Comparison of ENCODE assay signal across 13 mouse cellular contexts in the genomic region with DNA sequence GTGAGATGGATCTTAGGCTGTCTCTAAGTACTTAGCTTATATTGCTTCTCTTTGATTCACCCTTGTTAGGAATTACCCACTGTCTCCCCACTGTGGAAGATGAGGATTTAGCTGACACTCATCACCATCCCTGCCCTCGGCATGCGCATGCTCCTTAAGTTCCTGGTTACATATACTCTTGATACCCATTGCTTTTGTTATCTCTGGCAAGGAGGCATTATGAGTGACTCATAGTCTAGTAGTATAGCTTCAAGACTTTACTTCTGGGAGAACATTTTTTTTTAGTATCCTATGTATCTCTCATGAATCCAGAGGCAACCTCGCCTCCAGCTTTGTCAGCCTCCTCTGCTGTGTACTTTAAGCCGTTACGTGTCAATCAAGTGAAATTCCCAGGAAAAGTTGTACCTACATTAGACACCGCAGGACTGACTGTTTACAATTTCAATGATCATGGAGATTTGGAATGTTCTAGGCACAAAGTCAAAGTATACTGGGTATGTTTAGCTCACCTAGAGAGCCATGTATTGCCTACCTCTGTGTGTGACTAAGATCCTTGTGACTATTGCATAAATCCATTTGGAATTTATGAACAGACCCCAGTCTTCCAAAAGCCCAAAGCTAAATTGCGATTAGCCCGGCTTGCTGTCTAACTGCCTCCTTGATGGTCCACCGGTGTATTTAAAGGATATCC.
A peak's percentile ranks its signal among the peaks of the same experiment; 100 is the strongest.
DNase-seq lines count a peak whose midpoint lies in the region; ATAC-seq and TF ChIP-seq lines count a peak whose summit lies in the region.
"Had no signal": no experiment of that assay in that cellular context is flagged by ENCODE, and none has a peak within 500 bp of the region (broad histone marks: within the 10 kb centered on the region; RNA-seq: fewer than 3 reads in every experiment).

No protein-coding gene starts in this region.

- no peak for DNase-seq in embryonic facial prominence, embryonic 11.5 days (ENCODE audit: low spot score)
- no peak for DNase-seq in embryonic facial prominence, embryonic 10.5 days (ENCODE audit: low spot score)
- DNase-seq in intestine, embryonic 14.5 days (ENCODE audit: low spot score) = peak; percentile 38
- peak; percentile 37 for DNase-seq in lung, postnatal 36 days
- no peak for DNase-seq in lung, adult 2 months
- DNase-seq in T-cell, adult 2 months (ENCODE audit: low spot score) = no peak
- DNase-seq: adrenal gland, adult 8-10 months; cerebellum, adult 9-11 months; heart, adult 11 months; kidney, adult 9 months had no signal

- H3K4me1 ChIP-seq in embryonic facial prominence, embryonic 11.5 days (ENCODE audit: control insufficient read depth, insufficient read depth, low read length) = peaks cover 12% of the 10 kb centered on the region
- peaks cover 71% of the 10 kb centered on the region for H3K4me1 ChIP-seq in embryonic facial prominence, embryonic 10.5 days
- H3K4me1 ChIP-seq in intestine, embryonic 14.5 days (replicated peaks; ENCODE audit: control insufficient read depth, insufficient read depth, low read length) = peaks cover 19% of the 10 kb centered on the region
- no peaks in the 10 kb centered on the region for H3K4me1 ChIP-seq in intestine, postnatal 0 days (replicated peaks; ENCODE audit: control insufficient read depth, insufficient read depth, low read length)
- H3K4me1 ChIP-seq in lung, adult 2 months (ENCODE audit: control insufficient read depth, insufficient read depth, low read length) = peaks cover 2% of the 10 kb centered on the region
- H3K4me1 ChIP-seq in limb, embryonic 15.5 days = peaks cover 56% of the 10 kb centered on the region

- H3K9me3 ChIP-seq in embryonic facial prominence, embryonic 11.5 days (replicated peaks; ENCODE audit: control insufficient read depth, low read length) = no peaks in the 10 kb centered on the region
- no peaks in the 10 kb centered on the region for H3K9me3 ChIP-seq in embryonic facial prominence, embryonic 10.5 days
- H3K9me3 ChIP-seq in intestine, embryonic 14.5 days (ENCODE audit: control insufficient read depth, low read length) = no peaks in the 10 kb centered on the region
- H3K9me3 ChIP-seq in intestine, postnatal 0 days (ENCODE audit: control insufficient read depth) = no peaks in the 10 kb centered on the region
- H3K9me3 ChIP-seq in limb, embryonic 15.5 days = no peaks in the 10 kb centered on the region
- H3K9me3 ChIP-seq: liver, embryonic 15.5 days had no signal

- ATAC-seq in embryonic facial prominence, embryonic 11.5 days (replicated peaks; ENCODE audit: insufficient number of reproducible peaks, low FRiP score, low TSS enrichment, low read depth) = no peak
- ATAC-seq in intestine, embryonic 14.5 days (replicated peaks; ENCODE audit: low FRiP score, low TSS enrichment, low read depth) = no peak
- ATAC-seq in intestine, postnatal 0 days = no peak
- no peak for ATAC-seq in limb, embryonic 15.5 days (ENCODE audit: insufficient number of reproducible peaks, low FRiP score, low TSS enrichment, low read depth)

- no peak overlapping the region for H3K4me2 ChIP-seq in embryonic facial prominence, embryonic 11.5 days (ENCODE audit: low read depth, low read length)
- H3K4me2 ChIP-seq in intestine, embryonic 14.5 days (ENCODE audit: low read length) = no peak overlapping the region
- H3K4me2 ChIP-seq in intestine, postnatal 0 days (replicated peaks; ENCODE audit: low read depth) = no peak overlapping the region
- no peak overlapping the region for H3K4me2 ChIP-seq in limb, embryonic 15.5 days
- H3K4me2 ChIP-seq: liver, embryonic 15.5 days had no signal

- H3K9ac ChIP-seq in embryonic facial prominence, embryonic 11.5 days (replicated peaks; ENCODE audit: low read length) = no peak overlapping the region
- no peak overlapping the region for H3K9ac ChIP-seq in intestine, embryonic 14.5 days (ENCODE audit: low read length)
- H3K9ac ChIP-seq in intestine, postnatal 0 days (ENCODE audit: low read depth, low read length) = no peak overlapping the region
- no peak overlapping the region for H3K9ac ChIP-seq in limb, embryonic 15.5 days
- H3K9ac ChIP-seq: liver, embryonic 15.5 days had no signal

- no peak overlapping the region for H3K4me3 ChIP-seq in embryonic facial prominence, embryonic 11.5 days (ENCODE audit: low read depth, low read length)
- no peak overlapping the region for H3K4me3 ChIP-seq in embryonic facial prominence, embryonic 10.5 days
- no peak overlapping the region for H3K4me3 ChIP-seq in intestine, embryonic 14.5 days (ENCODE audit: low read depth, low read length)
- no peak overlapping the region for H3K4me3 ChIP-seq in intestine, postnatal 0 days (ENCODE audit: low read depth, low read length)
- H3K4me3 ChIP-seq in lung, adult 2 months (replicated peaks; ENCODE audit: extremely low read depth, low read depth, low read length) = no peak overlapping the region
- no peak overlapping the region for H3K4me3 ChIP-seq in limb, embryonic 15.5 days
- H3K4me3 ChIP-seq: liver, embryonic 15.5 days had no signal

- TF ChIP-seq CTCF in intestine, postnatal 0 days (IDR thresholded peaks at IDR 0.05; ENCODE audit: low read depth) = no peak
- TF ChIP-seq CTCF in lung, adult 2 months (IDR thresholded peaks at IDR 0.05; ENCODE audit: insufficient read depth, low read length) = no peak

- no peaks in the 10 kb centered on the region for H3K27me3 ChIP-seq in embryonic facial prominence, embryonic 11.5 days (ENCODE audit: control insufficient read depth, insufficient read depth, low read length)
- no peaks in the 10 kb centered on the region for H3K27me3 ChIP-seq in embryonic facial prominence, embryonic 10.5 days (replicated peaks; ENCODE audit: low read depth, poor library complexity, severe bottlenecking)
- no peaks in the 10 kb centered on the region for H3K27me3 ChIP-seq in intestine, embryonic 14.5 days (replicated peaks; ENCODE audit: control insufficient read depth, insufficient read depth, low read length)
- no peaks in the 10 kb centered on the region for H3K27me3 ChIP-seq in intestine, postnatal 0 days (replicated peaks; ENCODE audit: control insufficient read depth, insufficient read depth, low read length)
- no peaks in the 10 kb centered on the region for H3K27me3 ChIP-seq in limb, embryonic 15.5 days
- H3K27me3 ChIP-seq: liver, embryonic 15.5 days had no signal

- H3K36me3 ChIP-seq in embryonic facial prominence, embryonic 11.5 days (replicated peaks; ENCODE audit: control insufficient read depth, insufficient read depth, low read depth, low read length) = no peaks in the 10 kb centered on the region
- no peaks in the 10 kb centered on the region for H3K36me3 ChIP-seq in embryonic facial prominence, embryonic 10.5 days (replicated peaks)
- no peaks in the 10 kb centered on the region for H3K36me3 ChIP-seq in intestine, embryonic 14.5 days (ENCODE audit: control insufficient read depth, insufficient read depth, low read length)
- H3K36me3 ChIP-seq in intestine, postnatal 0 days (ENCODE audit: control insufficient read depth, insufficient read depth) = no peaks in the 10 kb centered on the region; the same call in 1 of the 2 replicates
- H3K36me3 ChIP-seq in limb, embryonic 15.5 days = no peaks in the 10 kb centered on the region
- H3K36me3 ChIP-seq: liver, embryonic 15.5 days had no signal

- WGBS in embryonic facial prominence, embryonic 11.5 days = 81% methylated on average over 9 of the region's 9 CpGs
- 84% methylated on average over 9 of the region's 9 CpGs for WGBS in embryonic facial prominence, embryonic 10.5 days
- 85% methylated on average over 9 of the region's 9 CpGs for WGBS in intestine, embryonic 14.5 days
- 88% methylated on average over 9 of the region's 9 CpGs for WGBS in intestine, postnatal 0 days
- 81% methylated on average over 9 of the region's 9 CpGs for WGBS in lung, adult 2 months
- WGBS in limb, embryonic 15.5 days = 81% methylated on average over 9 of the region's 9 CpGs

- no peak for TF ChIP-seq POLR2A in lung, adult 2 months (IDR thresholded peaks at IDR 0.05; ENCODE audit: borderline replicate concordance, extremely low read depth, low read depth, low read length)

- H3K27ac ChIP-seq in embryonic facial prominence, embryonic 11.5 days (replicated peaks; ENCODE audit: low read depth, low read length) = peak overlapping the region; percentile 35; the same call in 1 of the 2 replicates
- H3K27ac ChIP-seq in embryonic facial prominence, embryonic 10.5 days (replicated peaks) = no peak overlapping the region
- no peak overlapping the region for H3K27ac ChIP-seq in intestine, embryonic 14.5 days (ENCODE audit: low read depth)
- H3K27ac ChIP-seq in intestine, postnatal 0 days (ENCODE audit: low read depth, low read length) = no peak overlapping the region
- 0 out of 2 replicates have a peak overlapping the region, but pooled peaks have one; percentile 38 for H3K27ac ChIP-seq in limb, embryonic 15.5 days
- H3K27ac ChIP-seq: liver, embryonic 15.5 days had no signal

Comparison
In these comparisons a context has a peak if more than half of its experiments do, and no peak if none do; other contexts are left out.
1. DNase-seq: peak in intestine, embryonic 14.5 days (single experiment) and lung, postnatal 36 days (single experiment); none in embryonic facial prominence, embryonic 11.5 days (single experiment), embryonic facial prominence, embryonic 10.5 days (single experiment), lung, adult 2 months (single experiment) and T-cell, adult 2 months (single experiment).
2. H3K27ac ChIP-seq: peak in embryonic facial prominence, embryonic 11.5 days (single experiment) and limb, embryonic 15.5 days (single experiment); none in embryonic facial prominence, embryonic 10.5 days (single experiment), intestine, embryonic 14.5 days (single experiment) and intestine, postnatal 0 days (single experiment).